Mouse (Mus musculus) spleen, postnatal 4 days (tissue): ENCODE data around the gene Rhobtb1.
A peak's percentile ranks its signal among the peaks of the same experiment; 100 is the strongest.

Source experiments
- DNase-seq, 2 experiments: peaks; one replicate each; pipeline ENCODE4 v3.0.0; 2022; ENCODE audit warnings: low spot score in 2 of 2

The Rhobtb1 gene

GRCm38 (mm10) chr10:69151045-69151444, at the start of gene Rhobtb1:
Rhobtb1 (plus strand) TSS chr10:69151434.
- no peak for DNase-seq

- peak; percentile 18 to 65 for DNase-seq
Observed at GRCm38 (mm10) chr10:69101988-69102387, 49.2 kb upstream of the Rhobtb1 start.

- no peak for DNase-seq
Observed at GRCm38 (mm10) chr10:69104143-69104882, 46.9 kb upstream of the Rhobtb1 start.

- DNase-seq: no peak
Observed at GRCm38 (mm10) chr10:69104883-69105225, 46.4 kb upstream of the Rhobtb1 start.

- no peak for DNase-seq
Observed at GRCm38 (mm10) chr10:69106796-69107195, 44.4 kb upstream of the Rhobtb1 start.

- DNase-seq: no peak
Observed at GRCm38 (mm10) chr10:69107253-69107652, 44.0 kb upstream of the Rhobtb1 start.

- DNase-seq: no peak
Observed at GRCm38 (mm10) chr10:69114384-69114783, 36.9 kb upstream of the Rhobtb1 start.

GRCm38 (mm10) chr10:69117996-69118395, 33.2 kb upstream of the Rhobtb1 start:
- DNase-seq: no peak

GRCm38 (mm10) chr10:69118893-69119292, 32.3 kb upstream of the Rhobtb1 start:
- DNase-seq: no peak

GRCm38 (mm10) chr10:69119456-69119855, 31.8 kb upstream of the Rhobtb1 start:
- DNase-seq: no peak

GRCm38 (mm10) chr10:69126546-69126945, 24.7 kb upstream of the Rhobtb1 start:
- no peak for DNase-seq

GRCm38 (mm10) chr10:69128531-69128930, 22.7 kb upstream of the Rhobtb1 start:
- no peak for DNase-seq

GRCm38 (mm10) chr10:69130613-69131012, 20.6 kb upstream of the Rhobtb1 start:
- DNase-seq: no peak

- DNase-seq: no peak
Observed at GRCm38 (mm10) chr10:69134356-69134755, 16.9 kb upstream of the Rhobtb1 start.

- DNase-seq: no peak
Observed at GRCm38 (mm10) chr10:69136241-69136828, 14.9 kb upstream of the Rhobtb1 start.

GRCm38 (mm10) chr10:69149252-69149651, 2.0 kb upstream of the Rhobtb1 start:
- DNase-seq: no peak

GRCm38 (mm10) chr10:69152971-69153370, 1.7 kb downstream of the Rhobtb1 start:
- no peak for DNase-seq

- no peak for DNase-seq
Observed at GRCm38 (mm10) chr10:69155428-69156175, 4.4 kb downstream of the Rhobtb1 start.

- DNase-seq: no peak
Observed at GRCm38 (mm10) chr10:69156462-69156861, 5.2 kb downstream of the Rhobtb1 start.

GRCm38 (mm10) chr10:69157471-69157870, 6.2 kb downstream of the Rhobtb1 start:
- no peak for DNase-seq

GRCm38 (mm10) chr10:69160877-69161276, 9.6 kb downstream of the Rhobtb1 start:
- no peak for DNase-seq

GRCm38 (mm10) chr10:69161503-69161902, 10.3 kb downstream of the Rhobtb1 start:
- no peak for DNase-seq

GRCm38 (mm10) chr10:69162577-69162976, 11.3 kb downstream of the Rhobtb1 start:
- no peak for DNase-seq
